Mouse (Mus musculus) liver, postnatal 0 days (tissue): ENCODE data around the gene Gm28047. TPM values are rescaled to one million over a fixed set of nuclear protein-coding genes. Genes with fewer than 3 reads are reported as not detected.

Source experiments
- ATAC-seq: fragments of 200-750 bp; cut with Nextera tagmentation; 2 replicates; pipeline ENCODE4 v1.8.0; 2017; ENCODE audit warnings: mild to moderate bottlenecking, moderate library complexity
- DNase-seq: peaks from one replicate; pipeline ENCODE4 v3.0.0-alpha.2; 2016
- H3K27ac ChIP-seq: fragments of 300-500 bp; sonication (generic); 2 replicates; pipeline ENCODE4 v1.5.1; 2014; ENCODE audit warnings: antibody characterized with exemption, moderate library complexity, mild to moderate bottlenecking, low read depth
- H3K27me3 ChIP-seq: fragments of 300-500 bp; sonication (generic); 2 replicates; pipeline ENCODE4 v1.6.1; 2014; ENCODE audit warnings: low read length, control low read depth, mixed read lengths; ENCODE audit not compliant: insufficient read depth
- H3K36me3 ChIP-seq: fragments of 300-500 bp; sonication (generic); replicated peaks from 2 replicates; pipeline ENCODE4 v1.6.1; 2014; ENCODE audit warnings: mild to moderate bottlenecking, control low read depth, low read length, moderate library complexity, mixed read lengths; ENCODE audit not compliant: insufficient read depth
- H3K4me1 ChIP-seq: fragments of 300-500 bp; sonication (generic); 2 replicates; pipeline ENCODE4 v1.6.1; 2014; ENCODE audit warnings: antibody characterized with exemption, mild to moderate bottlenecking, control low read depth; ENCODE audit not compliant: insufficient read depth
- H3K4me2 ChIP-seq: fragments of 300-500 bp; sonication (generic); 2 replicates; pipeline ENCODE4 v1.6.1; 2014; ENCODE audit warnings: low read depth, mild to moderate bottlenecking, low read length, moderate library complexity, mixed read lengths
- H3K4me3 ChIP-seq: fragments of 300-500 bp; sonication (generic); 2 replicates; pipeline ENCODE4 v1.5.1; 2014; ENCODE audit warnings: low read depth, low read length
- H3K9ac ChIP-seq: fragments of 300-500 bp; sonication (generic); replicated peaks from 2 replicates; pipeline ENCODE4 v1.6.1; 2014; ENCODE audit warnings: mild to moderate bottlenecking, moderate library complexity
- H3K9me3 ChIP-seq: fragments of 300-500 bp; sonication (generic); 2 replicates; pipeline ENCODE4 v1.6.1; 2016; ENCODE audit warnings: mild to moderate bottlenecking, control low read depth, low read length, mixed read lengths
- CTCF ChIP-seq: sonication (generic); IDR thresholded peaks from 2 replicates; pipeline ENCODE4 v1.5.1; 2016; ENCODE audit warnings: antibody characterized with exemption, low read depth
- EP300 ChIP-seq: IDR thresholded peaks from 2 replicates; pipeline ENCODE4 v1.6.1; 2016; ENCODE audit warnings: antibody characterized with exemption, low read depth, mild to moderate bottlenecking
- WGBS: fragments of 180-500 bp; shearing (Covaris S2); extraction: QIAGEN DNeasy Blood & Tissue Kit; methylation state at CpG from one replicate; pipeline ENCODE4 v1.1.7; 2014; ENCODE audit not compliant: insufficient replicate concordance; 5-methylcytosine and 5-hydroxymethylcytosine counted together
- polyA plus RNA-seq: library from polyadenylated mRNA; unstranded; fragments of >200 nt; fragmentation: Nextera tagmentation; extraction: Ambion mirVana; gene quantifications from 2 replicates; pipeline ENCODE4 v1.2.1, GENCODE M21; 2015

Gene Gm28047
- polyA plus RNA-seq, 1 experiment from 2014 or later = not detected

GRCm38 (mm10) chr15:102519211-102520141, 105.4 kb downstream of the Gm28047 start:
- H3K9me3 ChIP-seq = no peaks in the 10 kb centered on the region
- 0 out of 2 replicates have a peak, but pooled peaks cover 5% of the 10 kb centered on the region for H3K27me3 ChIP-seq
- no peak for DNase-seq
- TF ChIP-seq CTCF = no peak
- no peak for TF ChIP-seq EP300
- peak overlapping the region; percentile 100 for H3K4me2 ChIP-seq
- peak overlapping the region; percentile 98 for H3K27ac ChIP-seq
- peaks cover 21% of the 10 kb centered on the region for H3K4me1 ChIP-seq
- peak overlapping the region; percentile 88 for H3K9ac ChIP-seq
- peak overlapping the region; percentile 62 for H3K4me3 ChIP-seq
- 33% methylated on average over 16 of the region's 17 CpGs for WGBS
- peaks cover 11% of the 10 kb centered on the region for H3K36me3 ChIP-seq
- no peak for ATAC-seq

- H3K4me3 ChIP-seq = peak overlapping the region; percentile 62
- H3K36me3 ChIP-seq = peaks cover 6% of the 10 kb centered on the region
- H3K4me1 ChIP-seq = peaks cover 21% of the 10 kb centered on the region
- no peaks in the 10 kb centered on the region for H3K9me3 ChIP-seq
- H3K27me3 ChIP-seq = 0 out of 2 replicates have a peak, but pooled peaks cover 5% of the 10 kb centered on the region
- peak overlapping the region; percentile 88 for H3K9ac ChIP-seq
- peak overlapping the region; percentile 100 for H3K4me2 ChIP-seq
- H3K27ac ChIP-seq = peak overlapping the region; percentile 98
- ATAC-seq (no peak), DNase-seq (no peak)
- TF ChIP-seq EP300 (no peak), CTCF (0 out of 2 replicates have a peak, but pooled peaks have one; percentile 1)
- WGBS = 9% methylated on average over 9 of the region's 9 CpGs
These were observed 106.0 kb downstream of the Gm28047 start for GRCm38 (mm10) chr15:102518859-102519201.

- H3K27me3 ChIP-seq = 0 out of 2 replicates have a peak, but pooled peaks cover 5% of the 10 kb centered on the region
- peak within 1 kb of the TSS; percentile 88 for H3K9ac ChIP-seq
- TF ChIP-seq EP300 = no peak; the same call in 1 of the 2 replicates
- no peak for TF ChIP-seq CTCF
- ATAC-seq (peak; percentile 90), DNase-seq (peak; percentile 99)
- no peaks in the 10 kb centered on the region for H3K9me3 ChIP-seq
- peaks cover 6% of the 10 kb centered on the region for H3K36me3 ChIP-seq
- H3K27ac ChIP-seq = peak within 1 kb of the TSS; percentile 98
- peaks cover 21% of the 10 kb centered on the region for H3K4me1 ChIP-seq
- peak within 1 kb of the TSS; percentile 62 for H3K4me3 ChIP-seq
- H3K4me2 ChIP-seq = peak within 1 kb of the TSS; percentile 100
- WGBS = under 1% methylated on average over 57 of the region's 60 CpGs
These were observed 106.7 kb downstream of the Gm28047 start, which contains the start of gene Tarbp2 for GRCm38 (mm10) chr15:102517976-102518858. Gene Tarbp2, plus strand, starts transcription at chr15:102518192.

GRCm38 (mm10) chr15:102517631-102517975, 107.3 kb downstream of the Gm28047 start:
- DNase-seq = no peak
- H3K9me3 ChIP-seq = no peaks in the 10 kb centered on the region
- H3K4me1 ChIP-seq = peaks cover 21% of the 10 kb centered on the region
- H3K27me3 ChIP-seq = 0 out of 2 replicates have a peak, but pooled peaks cover 5% of the 10 kb centered on the region
- peak overlapping the region; percentile 88 for H3K9ac ChIP-seq
- no peak for TF ChIP-seq CTCF
- no peak for TF ChIP-seq EP300
- peaks cover 6% of the 10 kb centered on the region for H3K36me3 ChIP-seq
- 0% methylated on average over 10 of the region's 10 CpGs for WGBS
- ATAC-seq = no peak
- peak overlapping the region; percentile 62 for H3K4me3 ChIP-seq
- peak overlapping the region; percentile 100 for H3K4me2 ChIP-seq
- H3K27ac ChIP-seq = peak overlapping the region; percentile 81

GRCm38 (mm10) chr15:102516728-102517404, 108.0 kb downstream of the Gm28047 start, which contains the start of gene Map3k12:
Gene Map3k12, minus strand, starts transcription at chr15:102517064.
- TF ChIP-seq CTCF (no peak; the same call in 1 of the 2 replicates), EP300 (no peak)
- ATAC-seq = no peak
- Histone ChIP-seq H3K4me3 (peak within 1 kb of the TSS; percentile 62), H3K4me2 (peak within 1 kb of the TSS; percentile 100), H3K9me3 (no peaks in the 10 kb centered on the region), H3K36me3 (peaks cover under 1% of the 10 kb centered on the region), H3K4me1 (peaks cover 21% of the 10 kb centered on the region), H3K27me3 (0 out of 2 replicates have a peak, but pooled peaks cover 5% of the 10 kb centered on the region), H3K27ac (peak within 1 kb of the TSS; percentile 98), H3K9ac (peak within 1 kb of the TSS; percentile 88)
- peak; percentile 65 for DNase-seq
- WGBS = under 1% methylated on average over 43 of the region's 43 CpGs
